Mouse (Mus musculus) limb, embryonic 12.5 days (tissue): ENCODE data around the gene Lect2. TPM values are rescaled to one million over a fixed set of nuclear protein-coding genes. Genes with fewer than 3 reads are reported as not detected.

ENCODE experiments used
- ATAC-seq: fragments of 200-750 bp; cut with Nextera tagmentation; 2 replicates; pipeline ENCODE4 v1.8.0; 2017; ENCODE audit warnings: low read depth, moderate TSS enrichment; ENCODE audit not compliant: insufficient number of reproducible peaks, insufficient read depth, low FRiP score, low TSS enrichment
- H3K27ac ChIP-seq: fragments of 300-500 bp; sonication (generic); 2 replicates; pipeline ENCODE4 v1.5.1; 2016; ENCODE audit warnings: mild to moderate bottlenecking, moderate library complexity
- H3K27me3 ChIP-seq: fragments of 300-500 bp; sonication (generic); 2 replicates; pipeline ENCODE4 v1.6.1; 2016; ENCODE audit warnings: mild to moderate bottlenecking, moderate library complexity
- H3K36me3 ChIP-seq: fragments of 300-500 bp; sonication (generic); 2 replicates; pipeline ENCODE4 v1.6.1; 2016; ENCODE audit warnings: mild to moderate bottlenecking, moderate library complexity
- H3K4me1 ChIP-seq: fragments of 300-500 bp; sonication (generic); replicated peaks from 2 replicates; pipeline ENCODE4 v1.6.1; 2016
- H3K4me2 ChIP-seq: fragments of 300-500 bp; sonication (generic); 2 replicates; pipeline ENCODE4 v1.6.1; 2016; ENCODE audit warnings: mild to moderate bottlenecking, moderate library complexity
- H3K4me3 ChIP-seq: fragments of 300-500 bp; sonication (generic); replicated peaks from 2 replicates; pipeline ENCODE4 v1.5.1; 2016; ENCODE audit warnings: mild to moderate bottlenecking
- H3K9ac ChIP-seq: fragments of 300-500 bp; sonication (generic); replicated peaks from 2 replicates; pipeline ENCODE4 v1.6.1; 2016; ENCODE audit warnings: mild to moderate bottlenecking, moderate library complexity
- H3K9me3 ChIP-seq: fragments of 300-500 bp; sonication (generic); 2 replicates; pipeline ENCODE4 v1.6.1; 2016; ENCODE audit warnings: mild to moderate bottlenecking, moderate library complexity
- WGBS: fragments of 180-500 bp; shearing (Covaris S2); methylation state at CpG from one replicate; pipeline ENCODE4 v1.1.7; 2016; 5-methylcytosine and 5-hydroxymethylcytosine counted together
- polyA plus RNA-seq: library from polyadenylated mRNA; unstranded; fragments of >200 nt; fragmentation: Nextera tagmentation; extraction: Ambion mirVana; gene quantifications from 2 replicates; pipeline ENCODE4 v1.2.1, GENCODE M21; 2016

Lect2 gene
- polyA plus RNA-seq, 1 experiment from 2014 or later: not detected

DNA sequence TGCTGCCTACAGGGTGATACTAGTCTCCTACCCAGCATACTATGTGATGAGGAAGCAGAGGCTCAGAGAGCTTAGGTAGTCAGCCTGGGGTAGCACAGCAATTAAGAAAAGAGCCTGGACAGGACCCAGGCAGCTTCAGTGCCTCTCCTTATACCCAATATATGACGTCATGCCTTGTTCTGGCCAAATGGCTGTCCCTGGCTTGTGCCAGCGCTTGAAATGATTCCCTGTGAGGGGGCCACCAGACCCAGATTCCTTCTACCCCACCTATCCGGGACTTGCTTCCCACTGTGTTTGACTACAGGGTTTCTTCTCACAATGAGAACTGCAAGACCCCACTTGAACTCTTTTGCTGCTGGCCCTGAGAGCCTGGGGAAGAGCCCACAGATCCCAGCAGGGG, 33.2 kb upstream of the Lect2 start:
- Histone ChIP-seq H3K27ac (peak overlapping the region; percentile 98), H3K27me3 (no peaks in the 10 kb centered on the region), H3K4me3 (no peak overlapping the region; the same call in 1 of the 2 replicates), H3K9ac (no peak overlapping the region), H3K4me1 (peaks cover 52% of the 10 kb centered on the region), H3K9me3 (no peaks in the 10 kb centered on the region), H3K4me2 (peak overlapping the region; percentile 46), H3K36me3 (no peaks in the 10 kb centered on the region)
- ATAC-seq: peak; percentile 11
- WGBS: 0% methylated on average over 3 of the region's 3 CpGs

DNA sequence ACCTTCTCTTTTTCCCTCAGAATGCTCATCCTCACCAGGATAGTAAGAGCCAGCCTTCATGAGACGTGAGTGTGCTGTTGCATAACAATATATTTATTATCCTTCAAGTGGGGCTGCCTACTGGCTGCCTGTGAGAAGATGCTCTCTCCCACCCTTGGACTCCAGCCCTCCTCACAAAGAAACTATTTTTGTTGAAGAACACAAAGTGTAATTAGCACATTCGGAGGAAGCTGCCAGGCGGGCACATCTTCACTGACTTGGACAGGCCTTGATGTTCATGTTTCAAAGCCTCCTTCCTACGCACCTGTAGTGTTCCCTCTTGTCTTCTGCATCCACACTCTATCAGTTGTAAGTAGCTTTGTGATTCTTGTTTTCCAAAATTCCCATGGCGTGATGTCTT, 32.1 kb upstream of the Lect2 start:
- no peaks in the 10 kb centered on the region for H3K9me3 ChIP-seq
- H3K4me1 ChIP-seq: peaks cover 59% of the 10 kb centered on the region
- ATAC-seq: no peak
- no peaks in the 10 kb centered on the region for H3K36me3 ChIP-seq
- H3K4me2 ChIP-seq: no peak overlapping the region
- no peak overlapping the region for H3K4me3 ChIP-seq
- 86% methylated on average over 5 of the region's 5 CpGs for WGBS
- no peaks in the 10 kb centered on the region for H3K27me3 ChIP-seq
- H3K9ac ChIP-seq: no peak overlapping the region
- peak overlapping the region; percentile 98 for H3K27ac ChIP-seq

DNA sequence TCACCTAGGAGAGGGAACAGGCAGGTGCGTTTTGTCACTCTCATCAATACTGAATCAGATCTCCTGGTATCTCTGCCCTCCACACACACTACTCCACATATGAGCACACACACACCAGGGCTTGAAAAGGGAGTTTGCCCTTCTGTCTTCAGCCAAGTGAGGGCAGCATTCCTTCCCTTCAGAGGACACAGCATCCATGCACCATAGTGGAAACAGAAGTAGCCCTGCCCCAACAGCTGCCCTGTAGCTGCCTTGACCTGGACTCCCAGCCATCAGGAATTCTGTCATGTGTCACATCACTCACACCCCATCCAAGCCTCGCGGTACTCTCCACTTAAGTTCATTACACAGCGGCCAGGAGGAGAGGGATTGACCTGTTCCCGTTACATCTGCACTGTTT, 29.8 kb upstream of the Lect2 start:
- Histone ChIP-seq H3K9me3 (no peaks in the 10 kb centered on the region), H3K4me2 (no peak overlapping the region), H3K36me3 (no peaks in the 10 kb centered on the region), H3K9ac (no peak overlapping the region), H3K27me3 (no peaks in the 10 kb centered on the region), H3K4me3 (no peak overlapping the region), H3K27ac (no peak overlapping the region), H3K4me1 (peaks cover 57% of the 10 kb centered on the region)
- 44% methylated on average over 5 of the region's 5 CpGs for WGBS
- no peak for ATAC-seq

DNA sequence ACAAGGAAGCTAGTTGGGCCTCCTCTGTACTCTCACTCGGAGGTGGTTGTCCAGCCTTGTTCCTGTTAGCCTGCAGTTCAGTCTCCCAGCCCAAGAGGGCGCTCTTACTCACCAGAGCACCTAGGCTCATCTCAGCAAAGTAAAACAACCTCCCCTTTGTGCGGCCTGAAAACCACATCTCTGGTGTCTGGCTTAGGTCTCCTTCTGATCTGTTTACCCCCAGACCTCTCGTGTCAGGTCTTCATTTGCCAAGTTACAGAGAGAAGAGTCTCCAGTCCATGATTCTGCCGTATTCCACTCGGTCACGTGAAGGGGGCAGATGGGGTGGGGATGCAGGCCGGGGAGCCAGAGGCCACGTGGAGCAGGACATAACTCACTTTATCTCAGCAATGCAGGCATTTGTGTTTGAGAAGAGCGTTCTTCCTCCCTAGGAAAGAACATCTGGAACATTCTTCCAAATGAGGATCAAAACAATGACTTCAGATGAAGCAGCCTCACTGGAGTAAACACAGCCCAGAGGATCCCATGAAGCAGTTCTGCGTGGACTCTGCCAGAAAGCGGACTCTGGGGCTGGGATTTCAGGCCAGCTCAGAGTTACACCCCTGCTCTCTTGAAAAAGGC, 27.5 kb upstream of the Lect2 start:
- Histone ChIP-seq H3K4me3 (no peak overlapping the region), H3K4me1 (peaks cover 42% of the 10 kb centered on the region), H3K27me3 (no peaks in the 10 kb centered on the region), H3K27ac (peak overlapping the region; percentile 76), H3K36me3 (no peaks in the 10 kb centered on the region), H3K9me3 (no peaks in the 10 kb centered on the region), H3K4me2 (no peak overlapping the region), H3K9ac (no peak overlapping the region)
- 66% methylated on average over 12 of the region's 12 CpGs for WGBS
- ATAC-seq: no peak

DNA sequence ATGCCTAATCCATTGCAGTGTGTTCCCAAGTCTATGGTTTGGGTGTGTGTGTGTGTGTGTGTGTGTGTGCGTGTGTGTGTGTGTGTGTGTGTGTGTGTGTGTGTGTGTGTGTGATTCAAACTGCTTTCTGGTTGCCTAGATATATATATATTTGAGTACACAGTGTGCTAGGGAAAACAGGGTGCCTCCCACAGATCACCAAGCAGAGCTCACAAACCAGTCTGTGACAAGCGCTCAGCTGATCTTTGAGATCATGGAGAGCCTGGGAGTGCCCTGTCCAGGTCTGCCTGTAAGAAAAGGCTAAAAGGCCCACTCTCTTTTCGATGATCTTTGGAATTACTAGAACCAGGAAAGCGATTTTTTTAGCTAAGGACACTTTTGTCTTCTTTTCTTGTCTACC, 26.8 kb upstream of the Lect2 start:
- Histone ChIP-seq H3K4me1 (peaks cover 35% of the 10 kb centered on the region), H3K4me2 (no peak overlapping the region), H3K27ac (no peak overlapping the region), H3K9ac (no peak overlapping the region), H3K36me3 (no peaks in the 10 kb centered on the region), H3K9me3 (no peaks in the 10 kb centered on the region), H3K27me3 (no peaks in the 10 kb centered on the region), H3K4me3 (no peak overlapping the region)
- no peak for ATAC-seq
- WGBS: 81% methylated on average over 4 of the region's 4 CpGs

DNA sequence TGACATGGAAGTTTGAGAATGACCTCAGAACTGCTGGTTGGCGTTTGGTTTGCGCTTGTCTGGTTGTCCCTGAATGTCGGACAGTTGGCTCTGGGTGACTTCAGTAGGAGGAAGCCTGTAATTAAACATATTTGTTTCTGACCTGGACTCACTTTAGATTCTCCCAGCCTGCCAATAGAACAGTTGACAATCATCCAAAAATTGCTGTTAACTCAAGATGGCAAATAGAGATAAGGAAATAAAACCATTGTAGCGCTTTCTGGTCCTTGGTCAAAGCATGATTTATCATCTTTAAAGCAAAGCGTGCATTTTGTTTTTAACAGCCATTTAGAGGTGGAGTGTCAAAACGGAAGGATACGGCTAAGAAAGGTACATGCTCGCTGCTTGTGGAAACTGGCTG, 23.3 kb upstream of the Lect2 start:
- Histone ChIP-seq H3K27me3 (no peaks in the 10 kb centered on the region), H3K9me3 (no peaks in the 10 kb centered on the region), H3K4me3 (no peak overlapping the region), H3K36me3 (no peaks in the 10 kb centered on the region), H3K27ac (no peak overlapping the region), H3K9ac (no peak overlapping the region), H3K4me2 (no peak overlapping the region), H3K4me1 (peaks cover 35% of the 10 kb centered on the region)
- WGBS: 86% methylated on average over 8 of the region's 8 CpGs
- ATAC-seq: no peak

DNA sequence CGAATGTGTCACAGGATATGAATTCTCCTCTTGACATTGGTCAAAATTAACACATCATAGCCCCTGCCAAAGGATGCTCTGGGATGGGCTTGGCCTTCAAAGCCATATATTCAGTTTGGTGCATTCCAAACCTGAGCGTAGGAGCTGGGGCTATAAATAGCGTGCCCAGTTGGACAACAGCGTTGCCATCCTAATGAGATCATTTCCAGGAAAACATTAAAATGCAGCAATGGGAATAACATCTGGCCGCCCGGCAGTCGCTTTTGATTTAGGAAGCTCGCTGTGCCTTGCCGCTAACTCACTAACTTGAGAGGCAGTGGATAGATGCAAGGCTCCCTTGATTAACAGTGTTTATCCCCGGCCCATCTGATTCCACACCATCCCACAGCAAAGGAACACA, 18.0 kb upstream of the Lect2 start:
- H3K9me3 ChIP-seq: no peaks in the 10 kb centered on the region
- H3K9ac ChIP-seq: no peak overlapping the region
- no peak overlapping the region for H3K4me3 ChIP-seq
- 34% methylated on average over 10 of the region's 10 CpGs for WGBS
- no peak overlapping the region for H3K27ac ChIP-seq
- H3K4me2 ChIP-seq: no peak overlapping the region
- ATAC-seq: no peak
- H3K4me1 ChIP-seq: peaks cover 10% of the 10 kb centered on the region
- no peaks in the 10 kb centered on the region for H3K36me3 ChIP-seq
- H3K27me3 ChIP-seq: 0 out of 2 replicates have a peak, but pooled peaks cover 2% of the 10 kb centered on the region

DNA sequence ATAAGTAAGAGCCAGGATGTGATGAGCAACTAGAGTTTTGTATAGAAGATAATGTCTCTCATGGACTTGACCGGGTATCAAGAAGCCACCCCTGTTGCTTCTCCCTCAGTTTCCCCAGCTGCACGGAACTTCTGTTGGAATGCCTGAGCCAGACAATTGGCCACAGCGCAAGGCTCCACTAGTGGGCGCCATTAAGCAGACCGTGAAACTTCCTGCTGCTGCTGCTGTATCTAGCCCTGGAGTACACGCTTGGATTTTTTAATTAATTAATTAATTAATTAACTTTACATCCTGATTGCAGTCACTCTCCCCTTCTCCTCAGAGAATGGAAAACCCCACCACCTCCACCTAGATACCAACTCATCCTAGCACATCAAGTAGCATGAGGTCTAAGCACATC, 14.8 kb upstream of the Lect2 start:
- H3K36me3 ChIP-seq: no peaks in the 10 kb centered on the region
- H3K4me3 ChIP-seq: no peak overlapping the region
- ATAC-seq: no peak
- no peak overlapping the region for H3K9ac ChIP-seq
- no peak overlapping the region for H3K4me2 ChIP-seq
- H3K4me1 ChIP-seq: peaks cover 17% of the 10 kb centered on the region
- 31% methylated on average over 6 of the region's 6 CpGs for WGBS
- H3K27me3 ChIP-seq: 0 out of 2 replicates have a peak, but pooled peaks cover 2% of the 10 kb centered on the region
- no peak overlapping the region for H3K27ac ChIP-seq
- H3K9me3 ChIP-seq: no peaks in the 10 kb centered on the region

DNA sequence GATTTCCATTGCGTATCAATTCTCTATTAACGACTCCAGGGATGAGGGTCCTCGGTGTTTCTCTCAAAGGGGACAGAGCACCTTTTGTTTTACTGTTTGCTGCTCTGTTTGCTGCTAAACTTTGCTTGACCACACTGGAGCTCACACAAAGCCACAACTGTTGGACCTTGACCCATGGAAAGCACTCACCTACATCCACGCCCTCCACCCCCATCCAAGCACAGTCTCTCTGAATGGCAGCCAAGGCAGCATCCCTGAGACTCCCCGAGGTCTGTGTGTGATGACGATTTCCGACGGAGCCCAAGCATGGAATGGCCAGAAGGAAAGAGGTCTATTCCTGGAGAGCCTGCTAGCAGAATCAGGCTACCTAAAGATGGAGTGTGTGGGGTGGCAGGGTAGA, 12.8 kb upstream of the Lect2 start:
- peaks cover 10% of the 10 kb centered on the region for H3K4me1 ChIP-seq

DNA sequence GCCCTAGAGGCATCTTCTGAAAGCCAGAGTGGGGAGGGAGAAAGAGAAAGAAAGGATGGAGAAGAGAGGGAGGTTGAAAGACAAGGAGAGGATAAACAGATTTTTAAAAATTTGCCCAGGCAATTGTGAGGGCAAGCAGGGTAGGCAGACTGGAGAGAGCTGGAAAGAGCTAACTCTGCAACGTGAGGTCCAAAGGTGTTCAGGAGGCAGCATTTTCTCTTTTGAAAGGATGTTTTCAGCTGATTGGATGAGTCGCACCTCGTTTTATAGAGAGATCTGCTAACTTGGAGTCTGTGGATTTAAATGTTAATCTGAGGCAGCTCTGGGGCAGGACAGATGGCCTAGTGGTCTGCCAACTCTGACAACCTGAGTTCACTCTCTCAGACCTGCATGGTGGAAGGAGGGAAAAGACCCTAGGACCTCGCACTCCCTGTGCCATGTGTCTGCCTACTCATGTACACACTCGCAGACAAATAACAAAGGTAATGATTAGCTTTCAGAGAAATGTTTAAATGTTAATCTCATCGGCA, 11.6 kb upstream of the Lect2 start:
- Histone ChIP-seq H3K27ac (no peak overlapping the region), H3K9me3 (no peaks in the 10 kb centered on the region), H3K4me3 (no peak overlapping the region), H3K36me3 (no peaks in the 10 kb centered on the region), H3K9ac (no peak overlapping the region), H3K4me1 (peaks cover 10% of the 10 kb centered on the region), H3K27me3 (0 out of 2 replicates have a peak, but pooled peaks cover 2% of the 10 kb centered on the region), H3K4me2 (no peak overlapping the region)
- ATAC-seq: no peak
- WGBS: 86% methylated on average over 6 of the region's 6 CpGs

More for the DNA sequence above, 12.8 kb upstream of the Lect2 start:
- no peak for ATAC-seq
- H3K4me2 ChIP-seq: no peak overlapping the region
- no peaks in the 10 kb centered on the region for H3K36me3 ChIP-seq
- H3K9ac ChIP-seq: no peak overlapping the region
- no peak overlapping the region for H3K4me3 ChIP-seq
- no peaks in the 10 kb centered on the region for H3K9me3 ChIP-seq
- no peak overlapping the region for H3K27ac ChIP-seq
- 0 out of 2 replicates have a peak, but pooled peaks cover 2% of the 10 kb centered on the region for H3K27me3 ChIP-seq
- 80% methylated on average over 8 of the region's 8 CpGs for WGBS

DNA sequence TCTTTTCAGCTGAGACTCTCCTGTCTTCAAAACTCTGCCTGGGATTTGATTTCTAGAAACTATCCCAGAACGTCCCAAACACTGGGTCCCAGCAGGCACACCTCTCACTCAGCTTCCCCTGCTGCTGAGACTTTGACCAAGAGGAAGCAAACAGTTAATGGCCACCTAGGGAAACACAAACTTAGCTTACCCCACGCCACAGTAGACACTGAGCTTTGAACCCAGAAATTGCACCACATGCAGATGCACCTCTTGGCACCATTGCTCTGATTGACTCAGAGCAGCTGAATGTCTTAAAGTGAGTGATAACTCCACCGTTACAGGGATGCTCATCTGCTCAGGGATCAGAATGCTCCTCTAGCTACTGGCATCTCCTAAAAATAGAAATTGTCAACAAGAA, 10.5 kb upstream of the Lect2 start:
- 50% methylated on average over 3 of the region's 3 CpGs for WGBS
- H3K36me3 ChIP-seq: no peaks in the 10 kb centered on the region
- H3K4me1 ChIP-seq: peaks cover 10% of the 10 kb centered on the region
- H3K4me3 ChIP-seq: no peak overlapping the region
- H3K4me2 ChIP-seq: no peak overlapping the region
- ATAC-seq: no peak
- no peaks in the 10 kb centered on the region for H3K9me3 ChIP-seq
- no peak overlapping the region for H3K9ac ChIP-seq
- 0 out of 2 replicates have a peak, but pooled peaks cover 2% of the 10 kb centered on the region for H3K27me3 ChIP-seq
- H3K27ac ChIP-seq: no peak overlapping the region

DNA sequence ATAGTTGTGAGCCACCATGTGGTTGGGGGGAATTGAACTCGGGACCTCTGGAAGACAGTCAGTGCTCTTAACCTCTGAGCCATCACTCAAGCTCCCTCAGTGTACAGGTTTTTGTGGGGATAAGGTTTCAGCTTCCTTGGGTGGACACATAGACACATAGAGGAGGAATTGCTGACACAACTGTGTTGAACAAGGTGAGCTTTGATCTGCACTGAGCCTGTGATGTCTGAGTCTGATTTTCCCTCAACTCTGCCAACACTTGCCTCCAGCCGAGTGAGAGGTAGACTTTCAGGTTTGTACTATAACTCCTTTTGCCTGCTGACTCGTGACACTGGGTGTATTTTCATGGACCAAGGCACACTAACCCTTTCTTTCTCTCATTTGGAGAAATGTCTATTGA, 8.4 kb upstream of the Lect2 start:
- ATAC-seq: no peak

More for the DNA sequence above, 8.4 kb upstream of the Lect2 start:
- H3K27ac ChIP-seq: no peak overlapping the region
- H3K9me3 ChIP-seq: no peaks in the 10 kb centered on the region
- no peak overlapping the region for H3K4me3 ChIP-seq
- WGBS: 68% methylated on average over 3 of the region's 3 CpGs
- H3K36me3 ChIP-seq: no peaks in the 10 kb centered on the region
- no peak overlapping the region for H3K4me2 ChIP-seq
- no peak overlapping the region for H3K9ac ChIP-seq
- H3K27me3 ChIP-seq: 0 out of 2 replicates have a peak, but pooled peaks cover 2% of the 10 kb centered on the region
- peaks cover 10% of the 10 kb centered on the region for H3K4me1 ChIP-seq
